Mouse (Mus musculus) spleen, adult 18-20 months (tissue): Measurements from ENCODE around the gene Lfng.

Experiments
- DNase-seq, 2 experiments: peaks; one replicate each; pipeline ENCODE4 v3.0.0; 2022; ENCODE audit warnings: mixed read lengths in 2 of 2

Gene Lfng

GRCm38 (mm10) chr5:140596426-140596825, 10.7 kb upstream of the Lfng start:
- DNase-seq = peak in 1 of 2 experiments; percentile 27

DNA sequence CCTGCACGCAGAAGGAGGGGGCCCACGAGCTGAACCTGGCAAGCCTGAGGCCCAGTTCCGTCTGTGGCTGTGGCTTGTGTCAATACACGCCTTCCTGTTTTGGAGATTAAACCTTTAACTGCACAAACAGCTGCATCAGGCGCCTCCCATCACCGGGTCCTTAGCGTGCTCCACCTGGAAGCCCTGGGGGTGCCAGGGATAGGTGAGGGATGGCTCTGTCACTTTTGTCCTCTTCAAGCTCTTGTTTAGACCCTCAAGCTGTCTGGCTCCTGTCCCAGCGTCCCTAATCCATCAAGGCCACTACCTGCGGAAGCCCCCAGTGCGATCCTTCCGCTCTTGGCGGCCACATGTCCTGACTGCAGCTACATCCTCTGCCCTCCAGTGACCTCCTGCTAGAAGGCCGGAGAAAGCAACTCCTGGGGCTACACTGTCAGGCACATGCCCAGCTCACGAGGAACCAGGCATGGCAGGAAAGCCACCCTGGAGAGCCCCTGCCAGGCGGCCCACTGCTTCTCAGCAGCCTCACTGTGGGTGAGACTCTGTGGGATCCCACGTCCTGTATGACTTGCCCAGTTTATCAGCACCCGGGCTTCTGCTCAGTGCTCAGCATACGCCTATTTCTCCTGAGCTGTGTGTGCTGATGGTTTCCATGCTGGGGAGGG, 10.1 kb upstream of the Lfng start:
- DNase-seq = peak; percentile 63 to 67

GRCm38 (mm10) chr5:140597787-140598186, 9.3 kb upstream of the Lfng start:
- DNase-seq = no peak

DNA sequence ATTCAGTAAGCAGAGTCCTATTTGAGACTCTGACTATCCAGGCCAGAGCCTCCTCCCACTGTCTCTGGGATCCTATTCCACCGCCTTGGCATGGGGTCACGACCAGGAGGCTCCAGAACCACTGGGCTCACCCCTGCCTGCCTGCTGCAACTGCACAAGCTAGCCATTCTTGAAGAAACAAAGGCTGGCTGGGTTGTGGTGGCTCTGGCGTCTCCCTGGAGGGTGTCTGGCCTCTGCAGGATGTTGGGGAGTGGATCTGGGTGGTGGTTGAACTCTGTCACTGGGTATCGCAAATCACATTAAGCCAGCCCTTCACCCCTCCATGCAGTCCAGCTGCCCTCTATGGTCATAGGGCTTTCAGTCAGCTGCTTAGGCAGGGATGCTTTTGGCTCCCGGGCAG, 7.2 kb upstream of the Lfng start:
- DNase-seq = no peak

- no peak for DNase-seq
These were observed 5.4 kb upstream of the Lfng start for GRCm38 (mm10) chr5:140601712-140602111.

DNA sequence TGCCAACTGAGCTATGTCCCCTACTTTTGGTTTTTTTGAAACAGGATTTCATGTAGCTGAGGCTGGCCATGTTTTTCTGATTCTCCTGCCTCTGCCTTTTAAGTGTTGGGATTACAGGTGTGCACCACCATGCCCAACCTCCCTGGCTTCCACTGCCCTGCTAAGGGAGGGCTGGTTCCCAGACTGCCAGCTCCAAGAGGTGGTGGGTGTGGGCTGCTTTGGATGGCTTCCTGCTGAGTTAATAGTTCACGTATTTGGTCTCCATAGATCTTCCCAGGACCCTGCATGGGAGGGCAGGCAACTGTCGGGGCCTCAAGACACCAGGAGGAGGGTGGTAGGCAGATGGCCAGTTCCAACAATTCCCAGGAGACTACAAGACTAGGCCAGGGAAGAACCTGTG, 4.6 kb upstream of the Lfng start:
- no peak for DNase-seq

DNA sequence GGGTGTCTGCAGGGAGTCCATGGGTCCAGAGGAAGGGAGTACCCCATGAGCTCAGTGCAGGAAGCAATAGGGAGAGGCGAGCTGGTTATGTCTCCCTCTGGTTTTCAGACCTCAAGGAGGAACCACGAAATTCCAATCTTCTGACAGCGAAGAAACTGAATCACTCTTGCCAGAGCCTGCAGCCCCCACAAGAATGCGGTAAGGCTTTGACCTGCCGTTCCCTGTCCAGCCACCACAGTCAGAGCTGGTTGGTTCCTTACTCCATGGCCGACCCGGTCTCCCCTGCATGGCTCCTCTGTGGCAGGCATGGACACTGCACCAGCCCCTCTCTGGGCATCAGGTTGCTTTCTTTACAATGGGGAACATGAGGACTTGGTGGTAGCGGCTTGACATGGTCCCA, 2.7 kb upstream of the Lfng start:
- no peak for DNase-seq

DNA sequence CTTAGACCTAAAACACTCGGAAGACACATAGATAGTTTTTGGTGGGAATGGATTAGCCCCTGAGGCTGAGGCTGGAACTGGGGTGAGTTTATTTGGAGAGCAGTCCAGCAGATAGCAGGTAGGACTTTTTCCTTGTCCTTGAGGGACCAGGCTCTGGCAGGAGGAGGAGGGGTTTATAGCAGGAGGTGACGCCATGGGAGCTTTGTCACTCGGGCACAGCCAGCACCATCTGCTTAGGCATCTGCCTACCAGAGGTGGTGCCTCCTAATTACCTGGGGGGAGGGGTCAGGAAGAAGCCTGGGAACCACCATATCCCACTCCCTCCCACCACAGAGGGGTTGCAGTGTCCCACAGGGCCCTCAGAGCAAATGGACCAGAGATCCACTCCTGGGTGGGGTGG, 1.9 kb upstream of the Lfng start:
- DNase-seq = no peak

DNA sequence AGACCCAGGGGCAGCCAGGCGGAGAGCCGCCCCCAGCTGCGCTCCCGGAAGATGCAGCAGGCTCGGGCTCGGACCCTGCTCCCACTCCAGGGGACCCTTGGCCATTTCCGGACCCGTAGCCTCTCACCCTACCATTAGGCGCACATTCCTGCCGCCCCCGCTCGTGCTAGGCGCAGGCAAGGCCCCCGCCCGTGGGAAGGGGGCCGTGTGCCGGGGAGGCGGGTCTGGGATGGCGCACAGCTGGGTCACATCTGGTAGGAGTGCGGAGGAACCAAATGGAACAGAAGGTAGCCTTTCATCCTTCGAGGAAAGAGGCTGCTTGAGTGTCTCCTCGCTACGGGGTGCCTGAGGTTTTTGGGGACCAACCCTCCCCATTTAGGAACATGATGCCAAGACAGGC, 734 bp upstream of the Lfng start:
- peak in 1 of 2 experiments; percentile 47 for DNase-seq

DNA sequence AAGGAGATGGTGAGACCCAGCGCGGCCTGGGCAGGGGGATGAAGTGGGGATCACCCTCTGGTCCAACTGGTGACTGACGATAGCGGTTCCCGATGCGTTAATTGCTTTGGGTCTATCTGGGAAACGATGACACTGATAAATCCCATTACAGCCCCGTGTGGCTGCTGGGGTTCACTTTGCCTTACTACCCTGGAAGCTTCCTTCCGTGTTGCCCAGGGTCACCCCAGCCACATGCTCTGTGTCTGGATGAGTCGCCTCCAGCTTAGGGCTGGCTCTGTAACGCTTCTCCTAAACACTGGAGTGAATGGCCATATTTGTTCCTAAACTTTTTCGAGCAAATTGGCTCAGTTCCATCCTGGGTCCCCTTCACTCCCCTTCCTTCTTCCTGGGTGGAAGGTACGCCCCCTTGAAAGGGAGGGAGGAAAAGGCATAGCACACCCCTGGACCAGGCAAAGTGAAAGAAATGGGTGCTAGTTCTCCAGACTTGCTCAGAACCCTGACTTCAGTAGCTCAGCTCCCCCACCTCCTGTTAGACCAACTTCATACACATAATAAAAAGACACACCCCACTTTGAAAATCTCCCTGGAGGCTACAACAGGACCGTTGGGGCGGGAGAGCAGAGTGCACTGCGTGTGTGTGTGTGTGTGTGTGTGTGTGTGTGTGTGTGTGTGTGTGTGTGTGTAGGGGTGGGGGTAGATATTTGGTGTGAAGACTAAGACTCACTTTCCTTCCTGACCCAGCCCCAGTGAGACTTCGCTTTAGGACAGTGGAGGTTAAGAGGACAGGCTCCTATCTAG, 915 bp downstream of the Lfng start:
- peak in 1 of 2 experiments; percentile 21 for DNase-seq

DNA sequence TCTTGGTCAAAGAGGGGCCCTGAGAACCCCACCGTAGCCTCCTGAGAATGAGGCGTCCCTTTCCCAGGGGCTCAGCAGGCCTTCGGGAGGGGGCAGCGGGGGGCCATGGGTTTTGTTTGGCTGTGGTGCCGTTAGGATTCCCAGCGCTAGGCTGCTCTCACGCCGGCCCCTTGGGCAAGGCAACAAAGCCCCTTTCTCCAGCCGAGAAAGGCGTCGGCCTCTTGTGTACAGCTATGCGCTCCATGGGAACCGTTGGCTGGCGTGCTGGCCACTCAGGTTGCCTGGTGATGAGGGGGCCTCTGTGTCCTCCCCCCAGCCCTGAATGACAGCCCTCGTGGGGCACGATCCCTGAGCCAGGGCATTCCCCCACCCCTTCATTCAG, 1.5 kb downstream of the Lfng start:
- peak; percentile 10 to 34 for DNase-seq

DNA sequence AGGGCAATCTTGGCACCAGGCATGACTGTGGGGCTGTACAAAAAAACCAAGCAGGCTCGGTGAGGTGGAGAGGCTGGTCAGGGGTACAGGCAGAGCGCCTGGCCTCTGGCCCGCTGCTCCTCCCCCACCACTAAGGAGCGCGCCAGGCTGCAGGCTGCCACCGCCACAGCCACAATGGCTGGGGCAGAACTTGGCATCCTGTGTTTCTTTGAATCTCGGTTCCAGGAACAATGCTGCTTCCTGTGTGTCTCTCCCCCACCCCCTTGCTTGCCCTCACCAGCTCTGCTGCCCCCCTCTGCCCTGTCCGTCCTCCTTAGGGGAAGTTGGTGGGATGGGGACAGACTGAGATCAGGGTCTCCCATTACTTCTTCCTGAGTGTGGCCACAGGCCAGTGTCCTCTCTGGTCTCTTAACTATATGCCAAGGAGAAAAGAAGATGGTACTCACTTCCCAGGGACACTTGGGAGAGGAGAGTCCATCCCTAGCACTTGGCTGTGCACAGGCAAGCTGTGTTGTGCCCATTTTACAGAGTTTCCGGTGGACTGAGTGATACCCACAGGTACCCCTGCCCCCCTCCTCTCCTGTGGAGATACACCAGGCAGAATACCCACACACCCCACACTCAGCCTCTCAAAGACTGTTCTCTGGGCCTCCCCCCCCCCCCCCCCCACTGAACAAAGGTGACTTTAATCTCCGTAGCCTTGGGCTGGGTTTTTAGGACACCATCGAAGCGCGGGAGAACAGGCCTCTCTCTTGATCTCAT, 2.6 kb downstream of the Lfng start:
- peak; percentile 49 to 54 for DNase-seq

- DNase-seq = peak; percentile 18 to 49
These were observed 3.3 kb downstream of the Lfng start for GRCm38 (mm10) chr5:140610273-140611011.

DNA sequence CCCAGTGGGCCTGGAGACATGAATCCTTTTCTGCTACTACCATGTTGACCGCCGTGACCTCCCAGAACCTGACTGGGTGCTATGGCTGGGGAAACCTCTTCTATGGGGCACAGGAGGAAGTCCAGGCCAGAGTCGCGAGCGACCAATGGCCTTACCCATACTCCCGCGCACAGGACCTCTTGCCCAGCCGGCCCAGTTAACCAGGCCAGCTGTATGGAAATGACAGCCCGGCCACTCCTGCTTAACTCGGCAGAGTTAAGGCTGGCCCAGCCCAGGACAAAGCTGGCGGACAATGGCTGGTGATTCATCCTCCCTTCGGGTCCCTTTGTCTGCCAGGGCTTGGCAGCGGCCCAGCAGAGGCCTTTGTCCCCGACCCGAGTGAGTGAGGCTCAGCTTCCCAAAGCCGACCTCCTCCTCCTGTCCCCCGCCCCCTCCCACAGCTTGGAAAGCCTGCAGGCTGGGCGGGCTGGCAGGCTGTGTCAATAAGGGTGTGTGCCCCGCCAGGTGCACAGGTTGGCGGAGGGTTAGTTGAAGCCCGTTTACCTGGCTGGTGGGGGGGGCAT, 4.0 kb downstream of the Lfng start:
- DNase-seq = peak in 1 of 2 experiments; percentile 30

DNA sequence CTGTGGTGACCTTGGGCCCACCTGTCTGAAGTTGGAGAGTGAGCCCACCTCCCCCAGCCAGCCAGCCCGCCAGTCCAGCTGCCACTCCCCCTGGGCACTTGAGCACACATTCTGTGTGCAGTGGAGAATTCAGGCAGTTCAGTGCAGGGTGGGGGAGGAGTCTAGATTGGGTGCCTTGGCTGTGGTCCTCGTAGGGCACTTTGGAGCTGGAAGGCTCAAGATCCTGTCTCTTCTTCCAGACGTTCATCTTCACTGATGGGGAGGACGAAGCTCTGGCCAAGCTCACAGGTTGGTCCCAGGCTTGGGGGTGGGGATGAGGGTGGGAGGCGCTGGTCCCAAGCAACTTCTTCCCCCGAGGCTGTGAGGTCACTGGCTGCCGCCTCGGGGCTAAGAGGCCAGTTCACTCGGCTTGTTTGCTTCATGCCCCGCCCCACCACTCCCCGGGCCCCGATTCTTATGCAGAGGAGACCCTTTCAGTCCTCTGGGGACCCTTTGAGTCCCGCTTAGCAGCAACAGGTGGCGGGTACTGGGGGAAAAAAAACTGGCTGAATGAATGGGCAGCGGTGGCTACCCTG, 4.6 kb downstream of the Lfng start:
- peak in 1 of 2 experiments; percentile 7 for DNase-seq

DNA sequence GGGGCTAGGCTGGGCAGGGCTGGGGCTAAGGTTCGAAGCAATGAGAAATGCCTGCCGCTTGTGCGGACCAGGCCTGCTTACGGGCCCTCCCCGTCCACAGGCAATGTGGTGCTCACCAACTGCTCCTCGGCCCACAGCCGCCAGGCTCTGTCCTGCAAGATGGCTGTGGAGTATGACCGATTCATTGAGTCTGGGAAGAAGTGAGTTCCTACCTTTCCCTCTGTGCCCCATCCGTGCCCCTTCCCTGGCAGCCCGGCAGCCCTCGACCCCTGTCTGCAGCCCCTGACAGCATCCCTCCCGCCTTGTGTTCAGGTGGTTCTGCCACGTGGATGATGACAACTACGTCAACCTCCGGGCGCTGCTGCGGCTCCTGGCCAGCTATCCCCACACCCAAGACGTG, 5.1 kb downstream of the Lfng start:
- DNase-seq = peak in 1 of 2 experiments; percentile 7

DNA sequence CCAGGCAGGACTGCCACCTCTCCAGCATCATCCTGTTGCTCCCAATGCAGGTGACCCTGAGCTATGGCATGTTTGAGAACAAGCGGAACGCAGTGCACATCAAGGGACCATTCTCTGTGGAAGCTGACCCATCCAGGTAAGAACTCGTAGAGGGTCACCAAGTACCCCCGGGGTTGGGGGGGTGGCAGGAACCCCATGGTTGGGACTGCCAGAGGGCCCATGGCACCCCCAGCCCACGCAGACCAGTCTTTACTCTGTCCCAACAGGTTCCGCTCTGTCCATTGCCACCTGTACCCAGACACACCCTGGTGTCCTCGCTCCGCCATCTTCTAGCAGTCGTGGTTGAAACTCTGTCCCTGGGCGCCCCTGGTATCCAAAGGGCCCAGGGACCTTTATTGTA, 7.0 kb downstream of the Lfng start:
- no peak for DNase-seq

DNA sequence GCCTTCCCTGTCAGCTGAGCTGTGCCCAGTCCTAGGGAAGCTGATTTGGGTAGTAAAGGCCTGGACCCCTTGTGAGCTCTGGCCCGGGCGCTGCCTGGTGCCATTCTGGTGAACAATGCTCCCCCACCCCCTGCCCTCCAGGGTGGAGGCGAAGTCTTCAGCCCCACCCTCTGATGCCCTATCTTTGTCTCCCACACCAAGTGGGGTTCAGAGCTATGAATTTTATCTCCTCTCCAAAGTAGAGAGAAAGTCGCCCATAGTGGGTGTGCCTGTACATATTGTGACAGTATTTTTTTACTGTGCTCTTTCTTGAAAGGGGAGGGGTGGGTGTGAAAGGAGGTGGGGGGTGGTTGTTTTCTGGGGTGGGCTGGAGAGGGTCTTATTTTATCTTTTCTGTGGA, 7.7 kb downstream of the Lfng start:
- DNase-seq = no peak

GRCm38 (mm10) chr5:140615321-140616109, 8.4 kb downstream of the Lfng start:
- no peak for DNase-seq

- no peak for DNase-seq
These were observed 9.0 kb downstream of the Lfng start for GRCm38 (mm10) chr5:140616110-140616503.

DNA sequence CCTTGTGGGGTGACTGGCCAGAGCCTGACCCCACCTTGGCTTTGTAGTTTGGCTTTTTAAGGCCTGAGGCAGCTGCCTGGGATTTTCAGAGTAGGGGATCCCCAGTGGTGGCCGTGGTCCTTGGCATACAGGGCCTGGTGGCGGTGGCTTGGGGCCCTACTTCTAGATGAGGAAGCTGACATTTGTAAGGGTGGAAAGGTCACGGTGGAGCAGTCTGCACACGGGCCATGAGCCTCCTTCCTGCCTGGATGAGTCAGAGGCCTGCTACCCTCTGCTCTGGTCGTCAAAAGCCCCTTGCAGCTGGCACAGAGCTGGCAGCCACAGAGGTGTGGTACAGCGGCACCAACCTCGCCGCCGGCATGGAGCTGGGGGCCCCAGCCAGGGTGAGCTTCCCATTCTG, 9.6 kb downstream of the Lfng start:
- DNase-seq = peak; percentile 62
